Mouse (Mus musculus) bone marrow, adult 2 months (tissue): ENCODE results near the gene Isyna1.

Experiments
- CTCF ChIP-seq: fragments of 200-500 bp; IDR thresholded peaks from 2 replicates; pipeline ENCODE4 v1.5.1; 2011; ENCODE audit warnings: low read length, control low read depth; ENCODE audit not compliant: control insufficient read depth, insufficient read depth
- POLR2A ChIP-seq: fragments of 200-500 bp; IDR thresholded peaks from 2 replicates; pipeline ENCODE4 v1.6.1; 2011; ENCODE audit warnings: low read depth, mild to moderate bottlenecking, control low read depth, low read length, borderline replicate concordance; ENCODE audit not compliant: control insufficient read depth

GRCm38 (mm10) chr8:70599507-70600290 is 5.5 kb downstream of the Isyna1 start:
- TF ChIP-seq CTCF, result no peak
- no peak for TF ChIP-seq POLR2A
